Mouse (Mus musculus) embryonic fibroblast, embryonic 13.5 days (primary cell): Measurements from ENCODE around the gene Galns.

Experiments used
- CTCF ChIP-seq: IDR thresholded peaks from 2 replicates; pipeline ENCODE4 v1.5.1; 2011; ENCODE audit warnings: mild to moderate bottlenecking, control low read depth, low read length, moderate library complexity, borderline replicate concordance; ENCODE audit not compliant: insufficient read depth
- POLR2A ChIP-seq: IDR thresholded peaks from 2 replicates; pipeline ENCODE4 v1.6.1; 2011; ENCODE audit warnings: low read depth, mild to moderate bottlenecking, control low read depth, low read length, moderate library complexity

DNA sequence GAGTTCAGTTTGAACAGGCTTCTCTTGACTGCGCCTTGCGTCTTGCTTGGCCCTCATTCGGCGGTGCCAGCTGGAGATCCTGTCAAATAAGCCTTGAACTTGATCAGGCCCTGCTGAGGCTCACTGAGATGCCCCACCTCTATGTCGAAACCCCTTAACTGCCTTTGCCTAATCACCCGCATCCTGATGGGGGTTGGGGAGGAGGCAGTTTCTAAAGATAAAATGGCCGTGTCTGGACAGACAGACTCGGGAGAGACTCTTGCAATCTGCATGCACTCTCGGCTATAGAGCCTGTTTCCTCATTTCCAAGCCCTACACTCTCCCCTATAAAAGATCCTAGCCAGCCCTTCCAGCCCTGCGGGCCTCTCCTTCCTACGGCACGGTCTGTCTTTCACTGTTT lies 18.0 kb downstream of the Galns start:
- TF ChIP-seq CTCF (no peak), POLR2A (no peak)
